Mouse (Mus musculus) cerebellum, adult 9-10 months (tissue): ENCODE measurements around the gene Gnptab.
A peak's percentile ranks its signal among the peaks of the same experiment; 100 is the strongest.
"Not testable (repeated sequence)": the region's sequence is repeated elsewhere in the genome, so short reads cannot be mapped to it uniquely, and the experiment has no call there.

Experiments used
- DNase-seq: peaks from one replicate; pipeline ENCODE4 v3.0.0; 2022

Gnptab gene

GRCm38 (mm10) chr10:88420655-88421435, 41.9 kb downstream of the Gnptab start:
- no peak for DNase-seq

DNA sequence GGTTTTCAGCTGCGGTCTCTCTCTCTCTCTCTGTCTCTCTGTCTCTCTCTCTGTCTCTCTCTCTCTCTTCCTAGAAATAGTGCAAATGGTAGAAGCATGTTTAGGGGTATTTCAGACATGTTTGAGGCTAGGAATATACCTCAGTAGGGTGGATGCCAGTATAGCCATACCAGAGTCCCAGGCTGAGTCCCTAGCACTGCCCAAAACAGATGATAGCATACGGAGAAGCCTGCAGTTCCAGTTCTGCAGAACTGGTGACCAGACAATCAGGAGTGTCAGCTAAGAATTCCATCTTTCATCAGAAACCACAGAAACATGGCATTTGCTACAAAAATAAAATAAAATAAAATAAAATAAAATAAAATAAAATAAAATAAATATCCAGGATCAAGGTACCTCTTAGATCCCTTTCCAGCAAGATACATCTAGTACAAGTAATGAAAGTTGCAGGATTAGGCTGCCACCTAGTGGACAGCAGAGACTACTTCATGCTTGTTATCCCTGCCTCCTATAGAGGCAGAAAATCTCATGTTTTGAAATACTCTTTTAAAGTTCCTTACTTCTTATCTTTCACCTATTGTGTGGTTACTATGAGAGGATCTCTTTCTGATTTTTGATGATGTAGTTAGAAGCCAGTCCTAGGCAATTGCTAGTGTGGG, 47.4 kb downstream of the Gnptab start:
- DNase-seq: peak; percentile 66

GRCm38 (mm10) chr10:88426896-88427295, 48.0 kb downstream of the Gnptab start:
- DNase-seq: no peak

DNA sequence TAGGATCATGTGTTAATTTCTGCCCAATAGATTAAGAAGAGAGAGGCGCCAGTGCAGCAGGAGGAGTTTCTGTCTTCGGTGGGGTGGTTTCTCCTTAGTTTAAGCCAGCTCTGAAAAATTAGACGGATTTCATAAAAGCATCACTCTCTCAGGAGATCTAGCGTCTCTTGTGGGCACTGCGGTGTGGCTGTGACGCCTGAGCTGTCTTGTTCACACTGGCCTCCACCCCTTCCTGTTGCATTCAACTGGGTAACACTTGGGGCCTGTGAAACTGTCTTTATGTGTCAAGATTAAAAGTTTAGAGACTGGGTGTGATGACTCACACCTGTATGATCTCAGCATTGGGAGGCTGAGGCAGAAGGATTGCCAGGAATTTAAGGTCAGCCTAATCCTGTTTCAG, 49.1 kb downstream of the Gnptab start:
- no peak for DNase-seq

DNA sequence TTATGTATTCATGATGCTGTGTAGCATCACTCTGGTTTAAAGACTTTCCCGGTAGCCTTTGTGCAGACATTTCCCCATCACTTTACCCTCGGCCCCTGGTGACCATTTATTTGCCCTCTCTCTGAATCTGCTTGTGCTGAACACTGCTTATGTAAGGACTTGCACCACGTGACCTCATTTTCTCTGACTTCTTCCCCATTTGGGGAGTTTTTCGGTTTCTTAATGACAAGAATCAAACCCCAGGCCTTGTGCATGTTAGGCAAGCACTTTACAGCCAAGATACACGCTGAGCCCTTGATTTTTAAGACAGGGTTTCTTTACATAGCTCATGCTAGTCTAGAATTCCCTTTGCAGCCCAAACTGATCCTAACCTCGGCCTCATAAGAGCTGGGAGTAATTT, 62.3 kb downstream of the Gnptab start:
- no peak for DNase-seq

DNA sequence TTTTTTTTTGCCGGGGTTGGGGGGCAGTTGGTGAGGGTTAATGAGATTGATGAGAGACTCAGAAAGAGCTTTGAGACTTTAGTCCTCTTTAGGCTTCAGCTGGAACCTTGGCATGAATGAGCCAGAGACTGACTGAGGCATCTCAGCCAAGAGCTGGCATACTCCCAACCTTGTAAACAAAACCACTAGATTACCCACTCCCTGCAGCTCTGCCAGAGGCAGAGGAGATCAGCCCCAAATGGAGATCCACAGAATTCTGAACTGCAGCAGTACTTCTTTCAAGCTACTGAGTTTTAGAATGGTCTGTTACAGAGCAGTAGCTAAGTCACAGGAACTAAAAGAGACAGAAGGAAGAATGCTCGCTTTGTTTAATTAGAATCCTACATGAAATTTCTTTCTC, 72.3 kb downstream of the Gnptab start:
- peak; percentile 61 for DNase-seq

GRCm38 (mm10) chr10:88451990-88452389, 73.1 kb downstream of the Gnptab start:
- DNase-seq: no peak

DNA sequence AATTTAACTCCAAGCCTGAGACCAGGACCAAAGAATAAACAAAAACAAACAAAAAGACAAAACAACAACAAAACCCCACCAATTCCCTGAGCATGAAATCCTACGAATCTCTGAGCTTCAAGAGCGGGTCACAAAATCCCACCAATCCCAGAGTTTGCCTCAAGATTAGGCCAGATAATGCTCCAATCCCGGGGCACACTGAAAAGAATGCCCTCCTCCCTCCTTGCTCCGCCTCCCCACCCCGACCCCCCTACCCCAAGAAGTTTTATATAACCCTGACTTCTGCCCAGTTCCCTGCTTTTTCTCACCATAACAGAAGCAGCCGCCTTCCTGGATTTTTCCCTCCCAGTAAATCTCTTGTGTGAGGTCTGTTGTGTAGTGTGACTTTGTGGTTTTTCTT, 78.9 kb downstream of the Gnptab start:
- no peak for DNase-seq

GRCm38 (mm10) chr10:88459502-88459992, 80.6 kb downstream of the Gnptab start, which contains the start of gene Sycp3:
Gene Sycp3, plus strand, starts transcription at chr10:88459569.
- no peak for DNase-seq

DNA sequence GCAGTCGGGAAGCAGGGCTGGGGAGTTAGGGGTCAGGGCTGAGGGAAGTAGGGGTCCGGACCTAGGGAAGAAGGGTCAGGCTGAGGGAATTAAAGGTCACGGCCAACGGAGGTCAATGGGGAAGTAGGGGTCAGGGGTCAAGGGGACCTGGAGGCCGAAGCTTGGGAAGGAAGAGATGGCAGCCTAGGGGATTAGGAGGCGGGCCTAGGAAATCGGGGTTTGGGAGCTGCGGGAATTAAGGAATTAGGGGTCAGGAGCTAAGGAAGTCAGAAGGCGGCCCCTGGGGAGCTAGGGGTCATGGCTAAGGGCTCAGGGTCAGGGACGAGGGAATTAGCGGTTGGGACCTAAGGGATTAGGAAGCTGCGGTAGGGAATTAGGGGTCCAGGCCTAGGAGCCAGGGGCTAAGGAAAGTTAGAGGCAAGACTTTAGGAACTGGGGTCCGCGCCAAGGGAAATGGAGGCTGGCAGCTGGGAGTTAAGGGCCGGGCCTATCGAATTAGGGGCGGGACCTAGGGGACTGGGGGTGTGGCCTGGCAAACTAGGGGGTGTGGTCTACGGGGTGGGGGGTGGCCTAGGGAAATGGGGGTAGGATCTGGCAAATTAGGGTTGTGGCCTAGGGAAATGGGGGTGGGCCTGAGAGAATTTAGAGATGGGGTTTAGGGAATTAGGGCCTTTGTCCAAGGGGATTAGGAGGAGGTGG, 81.3 kb downstream of the Gnptab start:
- DNase-seq: no peak

DNA sequence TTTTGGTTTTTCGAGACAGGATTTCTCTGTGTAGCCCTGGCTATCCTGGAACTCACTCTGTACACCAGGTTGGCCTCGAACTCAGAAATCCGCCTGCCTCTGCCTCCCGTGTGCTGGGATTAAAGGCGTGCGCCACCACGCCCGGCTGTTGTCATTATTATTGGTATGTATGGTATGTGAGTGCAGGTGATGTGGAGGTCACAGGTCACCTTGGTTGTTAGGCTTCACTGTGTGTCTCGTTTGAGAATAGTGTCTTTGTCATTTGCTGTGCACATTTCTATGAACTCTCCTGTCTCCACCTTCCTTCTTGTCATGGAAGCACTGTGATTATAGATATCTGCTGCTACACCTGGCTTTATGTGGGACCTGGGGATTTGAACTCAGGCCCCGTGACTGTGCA, 103.9 kb downstream of the Gnptab start:
- DNase-seq: not testable (repeated sequence)

DNA sequence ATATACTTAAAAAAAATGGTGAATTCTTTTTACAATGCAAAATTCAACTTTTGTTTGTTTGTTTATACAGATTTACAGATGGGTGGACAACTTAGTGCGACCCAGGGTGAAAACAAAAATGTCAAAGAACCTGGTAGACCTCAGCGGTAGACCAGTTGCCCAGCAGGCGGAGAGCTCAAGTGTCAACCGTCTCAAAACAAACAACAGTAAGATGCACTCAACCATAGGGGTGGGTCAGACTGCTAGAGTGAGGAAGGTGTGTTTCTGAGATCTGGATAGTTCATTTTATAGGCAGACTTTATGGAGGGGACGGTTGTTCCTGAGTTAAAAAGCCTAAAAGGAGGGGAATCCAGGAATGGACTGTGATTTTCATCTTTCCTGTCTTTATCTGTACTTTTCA, 109.7 kb downstream of the Gnptab start:
- DNase-seq: no peak

- no peak for DNase-seq
These were observed 112.7 kb downstream of the Gnptab start for GRCm38 (mm10) chr10:88491632-88492031.

DNA sequence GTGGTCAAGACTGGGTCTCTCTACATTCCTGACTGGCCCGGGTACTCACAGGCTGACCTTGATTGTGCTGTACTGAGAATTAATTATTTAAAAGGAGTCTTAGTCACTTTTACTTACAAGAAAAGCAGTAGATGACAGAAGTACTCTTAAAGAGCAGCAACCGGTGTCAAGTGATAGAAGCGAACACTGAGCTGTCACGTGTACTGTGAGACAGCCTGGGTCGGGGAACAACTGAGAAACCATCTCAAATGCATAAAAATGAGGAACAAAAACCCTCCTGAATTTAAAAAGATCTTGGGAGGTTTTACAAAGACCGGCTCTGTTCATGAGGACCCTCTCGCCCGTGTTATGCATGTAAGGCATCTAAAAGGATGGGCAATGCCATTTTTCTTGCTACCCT, 113.7 kb downstream of the Gnptab start:
- DNase-seq: no peak

GRCm38 (mm10) chr10:88494959-88495587, 116.1 kb downstream of the Gnptab start:
- no peak for DNase-seq
